Mouse (Mus musculus) E14TG2a.4 (cell line): ENCODE measurements around the gene Fli1.

Source experiments
- CTCF ChIP-seq: conservative IDR thresholded peaks from 2 replicates; pipeline ENCODE4 v1.5.1; 2014; ENCODE audit warnings: low read length
- NANOG ChIP-seq: IDR thresholded peaks from 2 replicates; pipeline ENCODE4 v1.6.1; 2014; ENCODE audit warnings: borderline replicate concordance, low read length, mixed read lengths
- POU5F1 ChIP-seq: IDR thresholded peaks from 2 replicates; pipeline ENCODE4 v1.6.1; 2014; ENCODE audit warnings: low read length, borderline replicate concordance

DNA sequence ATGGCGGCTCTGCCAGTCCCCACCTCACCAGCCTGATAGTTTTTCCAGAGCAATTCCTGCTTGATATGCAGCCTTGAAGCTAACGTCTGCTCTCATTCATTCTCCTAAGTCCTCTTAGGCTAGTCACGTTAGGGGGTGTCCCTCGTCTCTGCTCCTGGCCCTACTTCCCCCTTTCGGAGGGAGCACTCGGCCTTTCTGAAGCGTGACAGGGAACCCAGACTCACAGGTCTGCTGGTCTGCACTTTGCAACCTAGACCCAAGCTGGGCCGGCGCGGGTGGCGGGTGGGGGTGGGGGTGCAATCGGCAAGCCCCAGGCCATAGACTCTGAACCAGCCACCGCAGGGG, 2.6 kb downstream of the Fli1 start:
- TF ChIP-seq CTCF (no peak), POU5F1 (no peak), NANOG (no peak)
